Mouse (Mus musculus): ENCODE measurements at regions not wholly inside any gene's neighbourhood (a gene's known extent, or its start where the extent isn't known, plus 50 kb on each side); places are given as distances from the start of the nearest gene placed in this dataset.
A peak's percentile ranks its signal among the peaks of the same experiment; 100 is the strongest.

DNA sequence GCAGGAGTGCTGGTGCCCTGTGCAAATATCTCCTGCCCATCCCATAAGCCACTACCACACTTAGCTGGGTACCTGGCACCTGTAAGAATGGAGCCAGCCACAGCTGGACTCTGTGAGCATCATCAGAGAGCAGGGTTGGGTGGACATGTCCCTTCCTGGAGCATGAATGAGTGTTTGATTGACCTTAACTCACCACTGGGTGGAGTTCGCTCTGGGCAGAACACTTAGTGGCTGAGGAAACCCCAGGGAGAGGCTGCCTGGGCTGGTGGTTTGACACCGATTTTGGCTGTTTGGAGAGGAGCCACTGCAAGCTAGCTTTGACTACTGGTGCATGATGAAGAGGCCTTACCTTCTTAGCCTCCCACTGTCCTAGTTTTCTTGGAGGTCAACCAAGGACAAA lies 208.3 kb upstream of the Rnaseh2b start:
- DNase-seq (ENCODE audit: low spot score) = no peak

DNA sequence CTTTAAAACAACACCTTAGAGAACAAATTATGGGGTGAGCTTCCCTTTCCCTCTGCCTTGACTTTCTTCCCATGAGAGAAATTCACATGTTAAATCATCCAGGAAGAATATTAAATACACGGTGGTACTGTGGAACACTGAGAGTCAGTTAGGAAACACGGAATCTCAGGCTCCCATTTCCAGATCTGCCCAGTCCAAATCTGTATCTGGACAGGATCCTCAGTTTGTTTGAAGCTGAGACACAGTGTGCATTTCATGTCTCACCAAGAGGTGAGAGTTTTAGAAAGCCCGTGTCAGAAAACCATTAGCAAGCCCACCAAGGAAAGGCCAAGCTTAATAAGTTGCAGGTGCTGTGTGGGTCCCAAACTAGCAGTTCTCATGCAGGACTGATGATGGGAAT lies 204.2 kb upstream of the Rnaseh2b start:
- DNase-seq (ENCODE audit: low spot score) = no peak

DNA sequence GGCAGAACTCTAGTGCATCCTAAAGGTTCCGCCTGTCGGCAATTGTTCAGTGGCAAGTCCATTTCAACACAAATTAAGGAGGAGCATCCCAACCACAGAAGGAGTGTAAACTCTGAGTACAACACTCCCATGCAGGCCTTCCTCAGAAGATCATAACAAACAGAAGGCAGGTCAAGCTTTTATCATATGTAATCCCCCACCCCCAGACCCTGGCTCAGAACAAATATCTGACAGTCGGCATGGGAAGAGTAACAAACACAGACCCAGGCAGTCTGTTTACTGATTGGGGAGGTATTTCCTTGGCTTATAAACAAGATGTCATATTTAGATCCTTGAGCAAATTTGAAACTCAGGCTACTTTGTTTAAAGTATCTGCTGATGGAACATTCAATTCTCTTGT lies 174.9 kb upstream of the Rnaseh2b start:
- no peak for DNase-seq (ENCODE audit: low spot score)

DNA sequence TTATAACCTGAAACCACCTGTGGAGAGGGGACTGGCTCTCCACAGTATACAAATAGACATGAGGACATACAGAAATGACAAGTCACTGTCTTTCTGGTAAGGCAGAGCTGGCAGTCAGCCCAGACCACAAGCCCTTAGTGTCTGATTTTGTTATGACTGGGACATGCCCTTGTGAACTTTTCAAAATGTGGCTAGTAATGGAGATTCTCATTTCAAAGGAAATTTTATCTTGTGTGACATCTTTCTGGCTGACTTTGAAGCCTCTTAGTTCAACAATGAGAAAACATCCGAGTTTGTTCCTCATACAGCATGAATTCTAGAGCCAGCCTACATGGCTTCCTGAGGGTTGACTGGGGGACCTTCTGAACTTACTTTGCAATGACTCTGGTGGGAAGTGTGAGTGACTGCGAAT lies 173.8 kb upstream of the Rnaseh2b start:
- no peak for DNase-seq (ENCODE audit: low spot score)

DNA sequence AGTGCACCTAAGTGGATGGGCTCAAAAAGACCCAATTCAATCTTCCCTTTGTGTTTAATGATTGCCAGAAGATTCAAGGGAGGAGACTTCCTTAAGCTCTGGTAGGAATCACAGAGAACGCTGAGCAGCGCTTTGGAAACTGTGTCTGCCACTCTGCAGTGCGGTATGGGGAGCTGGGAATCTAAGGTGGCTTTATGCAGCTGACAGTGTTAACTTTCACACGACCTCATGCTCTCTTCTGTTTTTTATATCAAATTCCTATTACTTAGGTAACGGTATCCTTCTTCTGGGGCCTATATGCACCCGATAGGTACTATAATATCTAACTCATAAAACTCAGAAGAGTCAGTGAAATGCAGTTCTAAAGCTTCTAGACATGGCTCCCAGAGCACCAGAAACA lies 163.5 kb upstream of the Rnaseh2b start:
- DNase-seq (ENCODE audit: low spot score) = no peak

DNA sequence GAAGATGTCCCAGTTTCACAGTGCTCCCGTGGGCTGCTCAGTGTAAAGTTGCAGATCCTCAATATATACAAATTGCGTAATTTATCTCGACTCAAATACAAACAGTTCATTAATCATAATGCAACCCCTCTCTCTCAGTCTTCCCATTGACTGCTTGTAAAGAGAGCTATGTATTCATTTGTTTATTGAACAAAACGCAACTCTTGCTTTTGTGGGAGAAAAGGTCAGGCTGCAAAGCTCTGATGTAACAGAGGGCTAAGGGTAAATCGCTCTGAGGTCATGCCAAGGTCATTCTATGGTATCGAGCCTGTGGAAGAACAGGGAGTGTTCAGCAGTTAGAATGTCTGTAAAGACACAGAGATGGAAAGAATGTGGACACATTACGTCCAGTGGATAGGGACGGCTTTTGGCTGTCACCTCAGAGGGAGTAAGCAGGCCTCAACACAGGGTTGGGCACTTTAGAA lies 160.0 kb upstream of the Rnaseh2b start:
- DNase-seq (ENCODE audit: low spot score) = no peak

DNA sequence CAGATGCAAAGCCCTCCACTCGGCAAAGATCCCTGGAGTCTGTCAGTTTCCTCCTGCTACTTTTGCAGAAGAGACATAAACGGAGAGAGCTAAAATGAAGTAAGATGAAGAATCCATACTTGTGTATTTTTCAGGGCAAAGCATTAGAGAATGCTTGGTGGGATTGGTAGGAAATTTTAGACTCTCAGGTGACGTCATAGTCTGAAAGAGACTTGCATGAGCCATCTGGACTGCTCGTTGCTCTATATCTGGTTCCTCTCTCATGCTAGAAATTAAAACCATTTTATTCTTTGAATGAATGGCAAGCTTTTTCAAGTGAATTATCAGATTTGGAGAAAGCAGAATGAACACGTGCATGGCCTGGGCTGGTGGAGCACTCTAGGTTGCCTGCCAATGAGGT lies 154.4 kb upstream of the Rnaseh2b start:
- DNase-seq (ENCODE audit: low spot score) = no peak

DNA sequence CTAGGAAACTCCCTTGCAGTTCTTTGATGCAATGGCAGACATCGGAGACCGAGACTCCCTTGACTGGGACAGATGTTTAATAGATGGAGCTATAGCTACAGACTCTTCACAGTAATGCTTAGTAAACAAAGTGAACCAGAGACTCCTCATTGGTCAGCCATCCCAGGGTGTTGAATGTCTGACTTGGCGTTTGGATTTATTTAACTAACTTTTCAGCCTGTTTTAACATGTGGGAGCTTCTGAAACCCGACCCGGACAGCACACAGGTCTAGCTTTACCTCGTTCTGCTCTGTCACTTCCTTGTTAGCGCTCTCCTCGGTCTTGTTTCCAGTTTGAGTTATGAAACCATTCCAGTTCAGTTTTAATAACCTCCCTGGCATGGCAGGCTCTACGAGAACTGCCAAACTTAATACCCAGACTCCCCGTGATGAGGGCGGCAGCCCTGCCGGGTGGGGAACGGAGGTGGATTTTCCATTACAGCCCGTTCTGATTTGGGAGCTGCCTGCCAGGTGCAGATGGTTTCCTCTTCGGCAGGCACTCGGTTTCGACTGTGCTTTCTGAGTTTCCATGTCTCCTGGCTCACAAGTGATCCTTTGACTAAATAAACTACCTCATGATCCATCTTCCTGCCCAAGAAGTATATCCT lies 147.9 kb upstream of the Rnaseh2b start:
- DNase-seq (ENCODE audit: low spot score) = no peak

DNA sequence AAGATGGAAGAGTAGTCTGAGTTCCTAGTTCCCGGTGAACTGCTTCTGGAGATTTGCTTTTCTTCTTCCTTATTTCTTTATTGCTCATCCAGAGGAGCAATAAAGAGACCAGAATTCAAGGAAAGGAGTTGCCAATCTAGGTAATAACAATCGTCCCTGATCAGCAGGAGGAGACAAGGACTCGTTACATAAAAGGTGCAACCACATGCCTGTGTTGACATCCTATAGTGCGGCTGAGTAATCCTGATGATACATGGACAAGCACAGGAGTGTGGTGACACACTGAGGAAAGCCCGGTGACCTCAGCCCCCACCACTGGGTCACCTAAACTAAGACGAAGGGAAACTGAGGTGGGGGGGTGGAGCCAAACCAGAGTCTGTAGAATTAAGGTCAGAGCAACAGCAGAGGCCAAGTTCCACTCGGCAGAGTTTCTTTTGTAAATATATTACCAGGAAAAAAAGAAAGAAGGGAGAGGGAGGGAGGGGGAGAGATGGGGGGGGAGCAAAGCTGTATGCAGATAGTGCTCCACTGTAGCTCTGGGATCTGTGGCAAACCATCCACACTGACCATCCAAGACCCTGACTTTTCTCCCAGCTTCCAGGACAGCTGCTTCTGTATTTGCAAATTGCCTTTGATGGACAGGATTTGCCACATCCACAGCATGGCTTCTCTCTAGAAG lies 135.2 kb upstream of the Rnaseh2b start:
- no peak for DNase-seq (ENCODE audit: low spot score)

DNA sequence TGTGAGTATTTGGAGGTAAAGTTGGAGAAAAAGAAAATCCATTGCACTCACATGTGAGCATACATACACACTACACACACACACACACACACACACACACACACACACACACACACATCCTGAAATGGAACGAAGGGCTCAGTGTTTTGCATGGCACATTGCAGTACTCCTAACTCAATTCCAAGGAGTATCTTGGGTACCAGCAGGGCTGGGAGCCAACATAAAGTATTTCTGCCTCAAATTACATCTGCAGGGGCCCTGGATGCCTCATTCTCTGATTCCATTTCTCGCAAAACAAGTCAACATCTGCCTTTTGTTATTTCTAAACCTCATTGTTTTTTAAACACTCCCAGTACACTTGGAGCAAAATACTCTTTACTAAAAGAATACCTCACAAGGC lies 132.7 kb upstream of the Rnaseh2b start:
- DNase-seq (ENCODE audit: low spot score) = no peak

DNA sequence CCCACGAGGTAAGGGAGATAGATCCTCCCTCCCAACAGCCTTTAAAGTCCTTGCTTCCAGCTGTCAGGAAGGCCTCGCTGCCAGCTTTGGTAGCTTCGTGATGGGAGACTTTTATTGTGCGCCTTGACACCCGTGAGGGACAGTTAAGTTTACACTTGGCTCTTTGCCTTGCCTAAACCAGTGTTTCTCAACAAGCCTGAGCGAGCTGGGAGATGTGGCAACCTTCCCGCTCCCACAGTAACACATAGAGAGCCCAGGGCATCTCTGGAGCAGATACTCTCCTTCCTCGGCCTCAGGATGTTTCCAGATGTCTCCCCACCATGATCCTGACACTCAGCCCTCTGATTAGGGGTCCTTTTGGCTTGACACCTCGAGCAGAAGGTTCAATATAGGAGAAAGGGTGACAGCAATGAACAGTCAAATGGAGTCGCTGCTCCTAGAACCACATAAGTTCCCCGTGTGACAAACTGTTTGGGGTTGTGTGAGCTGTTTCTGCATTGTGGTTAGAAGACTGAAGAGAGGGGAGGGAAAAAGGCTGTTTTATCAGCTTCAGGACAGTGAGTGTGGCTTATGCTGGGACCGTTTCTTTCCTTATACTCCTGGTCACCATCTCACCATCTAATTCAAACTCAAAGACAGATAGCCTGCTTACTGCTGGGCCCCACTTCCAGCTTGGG lies 129.1 kb upstream of the Rnaseh2b start:
- DNase-seq (ENCODE audit: low spot score) = no peak

DNA sequence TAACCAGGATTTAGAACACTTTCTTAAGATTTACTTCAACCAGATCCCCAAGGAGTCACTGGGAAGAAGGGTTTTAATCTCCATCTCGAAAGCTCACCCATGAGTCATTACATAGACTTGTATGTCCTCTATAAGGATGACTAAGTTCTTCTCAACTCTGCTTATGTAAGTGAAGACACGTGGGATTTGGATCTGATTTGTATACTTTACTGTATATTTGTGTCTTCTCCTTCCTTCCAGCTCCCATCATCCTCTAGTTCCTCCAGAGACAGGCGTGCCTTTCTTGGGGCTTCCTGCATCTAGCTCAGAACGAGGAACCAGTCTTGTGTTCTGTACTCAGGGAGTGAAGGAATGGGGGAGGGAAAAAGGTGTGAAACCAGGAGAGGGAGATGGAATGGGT lies 127.5 kb upstream of the Rnaseh2b start:
- no peak for DNase-seq (ENCODE audit: low spot score)

DNA sequence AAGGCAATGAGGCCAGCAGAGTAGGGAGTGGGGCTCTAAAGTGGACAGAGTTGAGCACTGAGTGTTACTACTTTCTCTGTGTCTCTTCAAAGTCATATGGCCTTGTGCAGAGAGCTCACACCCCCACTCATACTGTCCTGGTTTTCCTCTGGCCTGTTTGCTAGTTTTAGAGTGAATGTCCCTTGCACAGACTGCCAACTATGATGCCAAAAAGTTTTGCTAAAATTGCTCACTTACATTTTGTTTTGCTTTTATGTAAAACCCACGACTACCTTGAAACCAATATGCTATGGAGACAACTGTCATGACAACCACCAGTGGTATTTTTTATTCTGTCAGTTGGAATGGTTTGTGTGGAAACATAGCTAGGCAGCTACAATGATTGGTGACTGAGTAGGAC lies 126.4 kb upstream of the Rnaseh2b start:
- no peak for DNase-seq (ENCODE audit: low spot score)

DNA sequence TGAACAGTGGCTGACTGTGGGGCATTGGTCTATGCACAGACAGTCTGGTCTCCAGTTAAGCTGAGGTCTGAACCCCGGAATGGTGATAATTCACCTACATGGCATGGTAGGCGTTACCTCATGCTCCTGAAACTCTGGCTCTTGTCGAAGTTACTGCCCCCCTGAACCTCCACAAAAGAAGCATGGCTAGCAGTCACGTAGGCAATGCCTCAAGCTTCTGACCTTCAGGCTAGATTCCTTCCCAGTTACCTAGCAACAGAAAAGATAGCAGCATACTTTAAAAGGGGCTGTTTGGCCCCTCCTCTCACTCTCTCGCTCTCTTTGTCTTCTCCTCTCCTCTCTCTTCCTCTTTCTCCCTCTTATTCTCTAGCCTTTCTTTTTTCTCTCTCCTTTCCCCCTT lies 125.8 kb upstream of the Rnaseh2b start:
- DNase-seq (ENCODE audit: low spot score) = no peak

DNA sequence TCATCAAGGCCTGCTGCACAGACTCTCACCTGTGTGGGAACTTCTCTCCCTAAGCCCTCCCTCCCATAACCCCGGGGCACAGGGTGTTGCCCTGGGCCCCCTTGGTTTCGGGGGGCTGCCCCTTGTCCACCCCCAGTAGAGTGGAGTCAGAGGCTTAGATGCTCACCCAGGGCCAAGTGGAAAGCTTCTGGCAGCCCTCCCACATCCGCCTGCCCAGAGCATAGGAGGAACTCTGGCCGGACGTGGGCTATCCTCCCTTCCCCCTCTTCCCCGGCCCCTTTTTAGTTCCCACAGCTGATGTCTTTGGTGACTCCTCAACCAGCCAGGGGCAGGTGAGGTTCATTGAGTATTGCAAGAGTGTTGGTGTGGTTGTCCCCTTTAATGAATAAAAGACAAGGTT lies 125.3 kb upstream of the Rnaseh2b start:
- no peak for DNase-seq (ENCODE audit: low spot score)

DNA sequence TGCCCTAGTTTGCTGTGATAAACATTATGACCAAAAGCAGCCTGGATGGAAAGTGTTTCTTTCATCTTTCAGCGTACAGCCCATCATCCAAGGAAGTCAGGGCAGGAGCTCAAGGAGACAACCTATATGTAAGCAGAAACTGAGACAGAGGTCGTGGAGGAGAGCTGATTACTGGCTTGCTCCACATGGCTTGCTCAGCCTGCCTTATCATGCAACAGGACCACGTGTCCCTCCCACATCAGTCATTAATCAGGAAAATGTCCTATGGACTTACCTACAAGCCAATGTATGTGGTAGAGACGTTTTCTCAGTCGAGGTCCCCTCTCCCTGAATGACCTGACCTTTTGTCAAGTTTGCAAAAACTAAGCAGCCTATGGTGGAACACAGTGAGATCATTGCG lies 123.7 kb upstream of the Rnaseh2b start:
- DNase-seq (ENCODE audit: low spot score) = no peak

DNA sequence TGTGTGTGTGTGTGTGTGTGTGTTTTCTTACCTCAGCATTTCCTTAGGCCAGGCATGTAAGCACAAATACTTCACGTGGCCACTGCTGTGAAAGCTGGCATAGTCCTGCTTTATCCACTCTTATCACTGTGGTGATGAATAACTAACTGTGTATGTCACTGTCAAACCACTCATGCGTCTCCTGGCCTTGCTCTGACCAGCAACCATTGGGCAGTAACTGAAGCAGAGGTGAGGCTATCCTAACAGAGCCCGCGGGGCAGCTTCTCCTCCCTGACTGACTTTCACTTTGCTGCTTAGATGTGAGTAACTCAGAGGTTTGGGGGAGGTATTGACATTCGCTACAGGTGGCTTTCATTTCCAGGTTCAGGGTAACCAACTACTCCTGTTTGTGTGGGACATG lies 122.0 kb upstream of the Rnaseh2b start:
- no peak for DNase-seq (ENCODE audit: low spot score)

DNA sequence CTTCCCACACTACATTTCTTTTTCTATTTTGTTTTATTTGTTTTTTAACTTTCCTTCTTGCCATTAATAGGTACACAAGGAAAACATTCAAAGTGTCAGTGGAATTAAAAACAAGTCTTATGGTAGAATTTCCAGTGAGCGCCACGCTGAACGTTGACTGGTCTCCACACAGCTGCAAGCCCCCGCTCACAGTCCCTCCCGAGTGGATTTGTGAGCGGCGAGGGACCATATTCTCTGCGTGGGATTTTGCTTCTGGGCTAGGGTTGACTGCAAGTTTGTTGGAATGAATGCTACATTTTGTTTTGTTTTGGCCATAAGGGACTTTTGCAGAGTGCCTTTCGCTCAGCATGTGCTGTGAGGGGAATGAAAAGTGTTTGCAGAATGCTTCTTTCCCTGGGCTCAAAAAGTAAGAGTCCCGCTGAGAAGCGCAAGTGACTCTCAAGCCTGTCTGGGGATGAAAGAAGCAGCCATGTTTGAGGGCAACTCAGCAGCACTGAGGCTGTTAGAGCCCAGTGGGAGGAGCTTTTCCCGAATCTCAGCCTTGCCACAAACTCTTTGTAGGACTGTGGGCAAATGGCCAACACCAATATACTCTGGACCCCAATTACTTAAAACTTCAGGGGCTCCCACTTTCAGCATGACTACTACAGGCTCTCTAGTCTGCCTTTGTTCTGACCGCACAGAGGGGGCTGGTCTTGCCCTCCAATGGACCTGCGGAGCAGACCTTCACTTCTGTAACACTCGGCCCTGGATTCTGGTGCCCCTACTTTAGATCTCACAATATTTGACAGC lies 120.9 kb upstream of the Rnaseh2b start:
- no peak for DNase-seq (ENCODE audit: low spot score)

DNA sequence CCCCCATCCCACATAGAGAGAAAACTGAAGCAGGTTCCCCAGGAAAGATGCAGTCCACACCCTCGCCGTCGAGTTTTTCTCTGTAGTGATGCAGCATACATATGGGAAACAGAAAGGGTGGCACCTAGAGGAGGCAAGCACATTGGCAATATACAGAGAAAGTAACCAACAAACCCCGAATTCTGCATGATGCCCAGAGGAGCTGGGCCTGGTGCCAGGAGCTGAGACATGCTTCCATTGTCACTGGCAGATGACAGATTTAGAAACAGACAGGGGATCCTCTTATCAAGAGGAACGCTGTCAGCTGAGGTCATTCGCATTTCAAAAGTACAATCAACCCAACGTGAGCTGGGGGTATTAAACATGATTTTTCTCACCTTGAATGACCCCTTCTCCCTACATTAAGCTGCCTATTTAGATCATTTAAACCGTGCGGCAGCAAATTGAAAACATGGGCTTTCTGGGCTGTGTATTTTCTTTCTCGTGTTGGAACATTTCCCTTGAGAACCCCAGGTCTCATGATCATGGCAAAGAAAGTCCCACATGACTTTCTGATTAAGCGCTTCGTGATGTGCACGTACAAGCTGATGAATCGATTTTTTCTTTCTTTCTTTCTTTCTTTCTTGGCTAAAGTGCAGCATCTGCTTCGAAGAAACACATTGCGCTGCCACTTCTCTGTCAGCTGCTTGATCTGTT lies 118.4 kb upstream of the Rnaseh2b start:
- peak; percentile 26 for DNase-seq (ENCODE audit: low spot score)

DNA sequence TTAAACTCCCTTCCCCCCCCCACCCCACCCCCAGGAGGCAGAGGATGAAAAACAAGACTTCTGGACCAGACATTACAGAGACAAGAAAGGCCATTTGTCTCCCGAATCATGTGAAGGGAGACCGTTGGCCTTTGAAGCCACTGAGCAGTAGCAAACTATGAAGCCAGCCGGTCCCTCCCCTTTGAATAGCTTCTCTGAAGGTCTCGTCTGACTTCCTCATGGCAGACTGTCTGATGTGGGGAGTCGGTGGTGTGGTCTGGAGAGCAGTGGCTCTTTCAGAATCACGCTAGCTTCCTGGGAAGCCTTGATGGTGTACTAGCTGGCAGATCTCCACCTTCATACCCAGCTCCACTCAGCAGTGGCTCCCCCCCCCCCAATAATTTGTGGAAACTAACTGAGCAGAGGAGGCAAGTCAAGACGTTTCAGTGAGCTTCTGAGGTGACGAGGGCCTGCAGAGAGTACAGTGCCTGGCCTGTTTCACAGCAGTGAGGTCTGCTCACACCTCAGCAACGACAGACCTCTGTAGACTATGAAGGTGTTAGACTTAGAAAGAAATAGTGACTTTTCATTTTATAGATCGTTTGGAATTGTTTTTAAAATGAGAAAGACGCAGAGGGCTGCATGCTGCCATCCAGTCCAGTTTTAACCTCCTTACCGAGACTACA lies 116.9 kb upstream of the Rnaseh2b start:
- DNase-seq (ENCODE audit: low spot score) = no peak

DNA sequence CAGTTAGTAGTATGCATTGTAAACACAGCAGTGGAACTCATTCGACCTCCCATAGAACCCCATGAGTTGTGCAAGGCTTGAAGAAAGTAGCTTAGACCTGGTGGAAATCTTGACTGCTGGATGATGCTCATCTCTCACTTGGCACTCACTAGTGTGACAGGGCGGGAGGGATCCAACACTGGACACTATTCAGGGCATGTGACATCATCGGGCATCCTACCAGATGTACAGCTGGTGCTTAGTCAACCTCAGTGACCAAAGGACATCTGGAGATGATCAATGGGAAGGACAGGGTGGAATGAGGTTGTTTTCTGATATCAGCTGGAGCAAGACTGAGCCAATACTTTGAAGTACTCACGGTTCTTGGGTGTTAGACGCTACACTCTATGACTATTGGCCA lies 114.9 kb upstream of the Rnaseh2b start:
- DNase-seq (ENCODE audit: low spot score) = no peak

DNA sequence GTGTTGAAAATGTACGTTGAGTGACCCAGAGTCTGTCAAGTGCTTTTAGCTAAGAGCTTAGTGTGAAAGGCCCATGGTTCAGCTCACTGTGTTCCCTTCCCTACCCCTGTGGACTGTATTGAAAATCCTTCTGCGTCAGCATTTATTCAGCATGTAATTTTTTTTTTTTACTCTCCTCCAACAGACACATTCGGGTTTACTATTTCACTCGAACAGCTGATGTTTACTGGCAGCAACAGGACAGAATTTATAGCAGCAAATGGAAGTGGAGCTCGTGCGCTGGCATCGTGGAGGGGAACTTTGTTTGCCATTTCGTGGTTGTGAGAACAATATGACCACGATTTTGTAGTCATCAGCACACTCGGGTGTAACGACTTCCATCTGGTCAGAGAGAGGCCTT lies 105.0 kb upstream of the Rnaseh2b start:
- DNase-seq (ENCODE audit: low spot score) = no peak
